Mouse (Mus musculus) right cerebral cortex, postnatal 14 days (tissue): ENCODE results near the gene Zfp366.

Experiments used
- DNase-seq: peaks from one replicate; pipeline ENCODE4 v3.0.0; 2022

The Zfp366 gene

DNA sequence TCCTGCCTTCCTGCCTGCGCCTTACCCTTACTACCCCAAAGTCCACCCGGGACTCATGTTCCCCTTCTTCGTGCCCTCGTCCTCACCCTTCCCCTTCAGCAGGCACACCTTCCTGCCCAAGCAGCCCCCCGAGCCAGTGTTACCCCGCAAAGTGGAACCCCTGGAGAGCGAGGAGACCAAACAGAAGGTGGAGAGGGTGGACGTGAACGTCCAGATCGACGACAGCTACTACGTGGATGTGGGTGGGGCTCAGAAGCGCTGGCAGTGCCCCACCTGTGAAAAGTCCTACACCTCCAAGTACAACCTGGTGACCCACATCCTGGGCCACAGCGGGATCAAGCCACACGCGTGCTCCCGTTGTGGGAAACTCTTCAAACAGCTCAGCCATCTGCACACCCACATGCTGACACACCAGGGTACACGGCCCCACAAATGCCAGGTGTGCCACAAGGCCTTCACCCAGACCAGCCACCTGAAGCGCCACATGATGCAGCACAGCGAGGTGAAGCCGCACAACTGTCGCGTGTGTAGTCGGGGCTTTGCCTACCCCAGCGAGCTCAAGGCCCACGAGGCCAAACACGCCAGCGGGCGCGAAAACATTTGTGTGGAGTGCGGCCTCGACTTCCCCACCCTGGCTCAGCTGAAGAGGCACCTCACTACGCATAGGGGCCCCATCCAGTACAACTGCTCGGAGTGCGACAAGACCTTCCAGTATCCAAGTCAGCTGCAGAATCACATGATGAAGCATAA, 44.4 kb downstream of the Zfp366 start:
- no peak for DNase-seq

DNA sequence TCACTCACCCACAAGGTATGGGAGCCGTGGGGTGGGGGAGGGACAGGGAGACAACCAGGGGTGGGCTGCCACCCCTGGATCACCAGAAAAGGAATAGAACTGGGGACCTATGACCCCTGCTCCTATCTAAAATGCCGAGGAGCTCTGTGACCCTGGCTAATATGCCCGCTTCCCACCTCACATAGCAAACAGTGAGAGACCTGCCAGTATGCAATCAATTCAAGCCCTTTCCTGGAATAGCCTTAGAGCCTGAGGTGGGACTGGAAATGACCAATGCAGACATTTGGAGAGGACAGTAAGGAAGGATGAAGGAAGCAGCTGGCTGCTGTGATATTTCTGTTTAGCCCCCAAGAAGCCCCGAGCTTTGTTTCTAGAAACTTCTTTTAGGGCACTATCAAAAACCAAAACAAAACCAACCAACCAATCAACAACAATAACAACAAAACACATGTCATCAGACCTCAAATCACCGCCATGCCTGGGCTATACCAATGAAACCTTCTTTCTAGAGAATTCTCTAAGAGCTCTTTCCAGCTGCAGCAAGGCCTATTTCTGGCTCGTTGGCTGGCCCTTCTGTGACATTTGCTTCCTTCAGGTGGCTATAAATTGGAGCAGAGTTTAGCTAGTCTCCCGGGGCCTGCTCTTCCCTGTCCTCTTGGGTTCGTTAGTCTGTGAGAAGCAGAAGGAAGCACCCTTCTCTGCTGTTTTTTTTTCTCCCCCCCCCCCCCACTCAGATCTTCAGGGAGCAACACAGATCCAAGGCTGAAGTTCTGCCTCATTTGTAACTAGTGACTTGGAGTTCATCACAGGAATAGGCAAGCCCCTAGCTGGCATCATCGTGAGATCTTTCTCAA, 45.2 kb downstream of the Zfp366 start:
- DNase-seq = no peak

DNA sequence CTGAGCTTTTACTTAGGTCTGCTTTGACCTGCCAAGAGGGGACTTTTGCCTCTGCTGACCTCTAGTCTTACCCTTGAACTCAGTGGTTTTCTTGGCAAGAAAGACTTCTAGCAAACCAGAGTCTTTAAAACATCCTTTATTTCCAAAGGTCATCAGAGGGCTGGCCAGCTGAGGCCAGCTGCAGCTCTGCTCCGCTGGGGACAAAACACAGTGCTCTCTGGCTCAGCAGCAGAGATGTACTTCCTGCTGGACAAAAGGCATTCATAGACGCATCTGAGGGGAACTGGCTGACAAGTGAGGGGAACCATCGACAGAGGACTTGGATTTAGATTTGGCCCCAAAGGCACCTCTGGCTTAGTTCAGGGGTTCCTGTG, 45.9 kb downstream of the Zfp366 start:
- DNase-seq = no peak

DNA sequence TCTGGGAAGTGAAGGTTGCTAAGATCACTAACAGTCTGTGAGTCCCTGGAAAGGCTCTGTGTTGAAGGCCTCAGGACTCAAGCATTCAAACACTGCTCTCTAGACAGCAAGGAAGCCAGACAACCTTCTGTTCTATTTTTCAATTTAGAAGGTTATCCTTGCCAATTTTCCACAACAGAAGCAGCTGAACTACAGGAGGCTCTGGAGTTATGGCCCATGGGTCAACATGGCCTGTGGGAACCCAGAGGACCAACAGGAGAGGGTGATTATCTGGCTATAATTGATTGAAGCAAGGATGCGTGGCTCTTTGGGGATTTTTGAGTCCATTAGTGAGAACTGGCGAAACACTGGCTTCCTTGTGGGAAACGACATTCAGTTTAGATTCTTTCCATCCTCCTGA, 48.7 kb downstream of the Zfp366 start:
- no peak for DNase-seq

DNA sequence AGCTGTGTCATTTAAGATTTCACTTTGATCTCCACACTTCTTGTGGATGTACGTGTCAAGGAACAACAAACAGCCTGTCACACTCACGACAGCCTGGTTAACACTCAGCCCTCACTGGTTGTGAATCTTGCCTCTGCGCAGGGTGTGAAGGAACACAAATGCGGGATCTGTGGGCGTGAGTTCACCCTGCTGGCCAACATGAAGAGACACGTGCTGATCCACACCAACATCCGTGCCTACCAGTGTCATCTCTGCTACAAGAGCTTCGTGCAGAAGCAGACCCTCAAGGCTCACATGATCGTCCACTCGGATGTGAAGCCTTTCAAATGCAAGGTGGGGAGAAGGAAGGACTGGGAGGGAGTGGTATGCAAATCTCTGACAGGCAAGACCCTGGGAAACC, 49.3 kb downstream of the Zfp366 start:
- no peak for DNase-seq

DNA sequence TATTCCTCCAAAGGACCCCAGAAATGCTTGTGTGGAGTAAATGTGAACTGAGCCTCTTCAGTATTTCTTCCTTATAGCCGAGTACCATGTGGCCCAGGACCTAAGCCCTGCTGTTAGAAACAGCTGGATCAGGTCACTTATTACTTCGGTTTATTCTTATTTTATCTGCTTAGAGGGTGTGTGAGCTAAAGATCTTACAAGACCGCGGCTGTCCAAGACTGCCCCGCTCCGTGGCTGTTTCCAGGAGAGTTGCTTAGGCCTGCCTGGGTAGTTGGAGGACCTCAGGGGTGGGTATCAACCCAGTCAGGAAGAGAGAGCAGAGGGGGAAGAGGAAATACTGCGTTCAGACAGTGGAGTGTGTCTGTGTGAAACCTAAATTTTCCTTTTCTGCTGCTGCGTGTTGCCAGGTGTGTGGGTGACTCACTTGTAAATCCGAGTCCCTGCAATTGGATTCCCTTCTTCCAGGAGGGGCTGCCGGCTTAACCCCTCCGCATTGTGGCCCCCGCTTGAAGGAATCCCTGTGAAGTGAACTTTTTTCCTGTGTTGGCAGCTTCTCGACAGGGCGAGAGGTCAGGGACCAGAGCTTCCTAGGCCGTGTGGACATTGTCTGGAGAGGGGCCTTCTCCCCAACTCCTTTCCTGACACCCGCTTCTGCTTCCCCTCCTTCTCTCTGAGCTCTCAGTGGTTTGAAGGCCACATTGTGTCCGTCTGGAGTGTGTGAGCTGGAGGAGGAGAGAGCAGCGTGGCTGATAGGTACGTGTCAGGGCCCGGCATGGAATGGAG, 51.0 kb downstream of the Zfp366 start:
- DNase-seq = no peak

DNA sequence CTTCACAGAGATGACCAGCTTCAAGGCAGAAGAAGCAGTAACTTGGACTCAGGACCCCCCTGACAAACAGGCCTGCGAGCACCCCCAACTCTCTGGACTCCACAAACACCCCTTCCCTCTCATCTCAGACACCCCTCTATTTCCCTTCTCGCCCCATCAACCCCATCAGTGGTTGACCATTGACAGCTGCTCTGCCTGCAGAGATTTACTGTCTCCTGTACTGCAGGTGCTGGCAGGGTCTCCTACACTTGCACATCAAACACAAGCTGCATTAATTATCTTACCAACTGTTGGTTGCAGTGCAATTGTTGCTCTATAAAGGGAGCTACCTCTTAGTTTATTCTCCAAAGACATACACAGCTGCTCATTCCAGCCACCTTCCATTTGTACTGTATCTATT, 51.6 kb downstream of the Zfp366 start:
- no peak for DNase-seq

DNA sequence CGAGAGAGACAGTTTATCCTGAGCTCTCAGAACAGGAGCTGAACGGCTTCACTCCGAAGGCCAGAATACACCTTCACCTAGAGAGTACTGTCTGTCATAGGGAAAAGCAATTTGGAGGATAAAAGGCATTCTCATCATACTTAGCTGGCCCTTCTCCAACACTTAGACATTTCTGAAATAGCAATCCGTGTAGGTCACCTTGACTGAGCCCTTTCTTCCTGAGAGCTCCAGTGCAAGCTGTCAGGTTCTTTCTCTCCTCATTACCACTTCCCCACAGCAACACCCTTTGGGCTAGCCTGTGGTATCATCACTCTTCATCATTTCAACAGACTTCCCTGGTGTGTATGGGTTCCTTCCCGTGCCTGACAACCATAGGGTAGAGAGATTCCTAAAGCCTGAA, 52.5 kb downstream of the Zfp366 start:
- DNase-seq = no peak

DNA sequence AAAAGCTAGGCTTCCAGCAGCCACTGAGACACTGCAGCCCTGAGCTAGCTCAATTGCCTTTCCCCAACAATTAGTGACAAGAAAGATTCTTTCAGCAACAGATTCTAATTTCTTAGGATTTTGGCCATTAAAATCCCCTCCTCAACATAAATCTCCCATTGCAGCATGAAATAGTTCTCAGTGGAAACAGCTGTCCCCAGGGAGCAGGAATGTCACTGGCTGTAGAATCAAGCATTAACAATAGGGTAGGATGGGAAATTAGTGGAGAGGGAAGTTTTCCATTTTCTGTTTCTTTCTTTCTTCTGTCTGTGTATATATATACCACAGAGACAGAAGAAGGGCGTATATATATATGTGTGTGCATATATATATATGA, 53.2 kb downstream of the Zfp366 start:
- no peak for DNase-seq

DNA sequence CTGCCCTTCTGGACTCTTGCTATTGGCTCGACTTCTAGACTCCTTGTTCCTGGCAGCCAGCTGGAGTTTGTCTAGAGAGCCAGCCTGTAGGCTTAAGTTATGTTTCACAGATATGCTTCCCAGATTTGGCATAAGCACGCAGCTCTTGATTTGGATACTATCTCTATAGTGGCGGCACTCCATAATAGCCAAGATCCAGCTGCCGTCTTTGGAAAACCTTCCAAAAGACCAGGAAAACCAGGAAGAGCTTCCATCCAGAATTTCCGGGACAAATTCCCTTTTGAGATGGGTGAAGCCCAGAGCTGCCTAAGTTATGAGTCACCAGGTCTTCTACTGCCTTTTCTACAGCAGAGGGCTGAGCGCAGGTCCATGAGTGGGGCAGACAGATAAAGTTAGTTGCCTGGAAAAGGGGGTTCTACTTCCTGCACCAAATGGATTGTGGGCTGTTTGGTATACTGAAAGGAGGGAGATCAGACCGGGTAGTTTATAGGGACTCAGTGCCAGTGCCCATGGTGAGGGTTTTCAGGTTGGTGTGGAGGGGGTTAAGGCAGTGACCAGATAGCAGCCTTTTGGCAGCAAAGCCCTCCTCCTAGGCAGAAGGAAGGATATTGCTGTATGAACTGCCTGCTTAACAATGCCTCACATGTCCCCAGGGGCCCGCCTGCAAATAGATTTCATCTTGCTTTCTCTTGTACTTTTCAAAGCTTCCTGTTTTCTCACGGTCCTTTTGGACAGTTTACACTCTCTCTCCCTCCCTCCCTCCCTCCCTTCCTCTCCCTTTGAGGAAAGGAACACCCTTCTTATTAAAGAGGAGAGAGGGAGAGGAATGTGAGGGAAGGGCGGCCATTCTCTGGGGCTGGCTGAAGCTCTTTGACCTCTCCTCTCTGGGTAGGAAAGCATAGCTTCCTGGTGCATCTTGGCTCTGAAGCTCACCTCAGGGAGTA, 53.9 kb downstream of the Zfp366 start:
- DNase-seq = no peak

DNA sequence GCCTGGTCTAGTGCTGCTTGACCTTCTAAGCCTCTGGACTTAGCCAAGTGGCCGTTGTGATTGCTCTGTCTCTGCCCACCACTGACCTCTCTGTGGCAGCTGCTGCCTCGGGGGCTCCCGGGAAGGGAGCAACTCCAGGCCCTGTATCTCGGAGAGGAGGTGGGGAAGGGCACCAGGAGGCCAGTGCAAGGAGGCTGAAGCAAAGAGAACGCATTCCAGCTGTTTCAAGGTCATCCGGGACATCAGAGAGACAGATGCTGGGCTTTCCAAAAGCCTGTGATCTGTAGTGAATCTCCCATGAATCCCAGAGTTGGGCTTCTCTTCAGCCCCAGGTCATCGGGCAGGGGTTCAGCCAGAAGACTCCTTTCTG, 54.5 kb downstream of the Zfp366 start:
- DNase-seq = no peak

DNA sequence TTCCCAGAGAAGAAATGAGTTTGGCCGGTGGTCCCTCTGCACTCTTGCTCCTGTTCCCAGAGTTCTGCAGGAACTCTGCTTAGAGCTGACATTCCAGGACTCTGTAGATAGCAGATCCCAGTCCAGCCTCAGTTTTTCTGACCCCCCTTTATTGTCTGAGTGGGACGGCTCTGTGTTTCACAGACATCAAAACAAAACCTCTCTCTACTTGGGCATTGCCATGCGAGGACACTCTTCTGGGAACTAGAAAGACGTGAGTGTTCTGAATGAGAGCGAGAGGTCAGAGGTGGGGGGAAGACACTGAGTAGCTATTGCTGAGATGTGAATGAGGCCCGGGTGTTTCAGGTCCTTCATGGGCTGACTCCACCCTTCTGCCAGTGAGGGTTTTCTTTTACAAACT, 55.1 kb downstream of the Zfp366 start:
- no peak for DNase-seq

DNA sequence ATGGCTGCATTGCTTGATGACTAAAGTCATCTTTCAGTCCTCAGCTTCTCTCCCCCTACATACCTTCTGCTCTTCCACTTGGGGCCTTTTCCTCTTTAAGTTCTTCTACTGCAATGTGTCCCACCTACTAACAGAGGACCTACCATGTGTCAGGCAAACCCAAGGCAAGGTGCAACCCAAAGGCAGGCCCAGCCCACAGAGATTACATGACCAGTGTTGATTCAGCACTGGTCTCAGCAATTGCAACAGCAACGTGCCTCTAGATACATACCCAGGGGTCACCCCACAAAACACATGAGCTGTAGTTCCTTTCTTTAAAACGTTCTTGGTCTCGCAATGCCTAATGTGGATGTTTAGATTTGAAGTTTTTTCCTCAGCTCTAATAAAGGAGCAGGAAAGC, 57.4 kb downstream of the Zfp366 start:
- DNase-seq = no peak

DNA sequence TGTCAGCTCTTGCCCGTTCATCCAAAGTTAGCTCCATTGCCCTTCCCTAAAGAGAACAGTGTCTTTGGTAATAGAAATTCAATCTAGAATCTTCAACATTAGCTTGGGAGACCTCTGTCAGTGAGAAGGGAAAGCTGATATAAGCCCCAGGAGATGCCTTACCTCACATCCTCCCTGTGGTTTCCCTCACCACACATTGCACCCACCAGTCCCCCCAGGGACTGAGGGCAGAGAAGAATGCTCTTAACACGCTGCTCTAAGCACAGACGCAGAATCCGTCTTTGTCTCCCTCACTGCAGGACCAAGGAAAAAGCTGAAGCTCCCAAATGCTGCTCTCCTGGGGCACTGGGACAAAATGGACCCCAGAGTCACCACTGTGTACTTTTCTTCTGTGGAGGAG, 58.3 kb downstream of the Zfp366 start:
- no peak for DNase-seq

DNA sequence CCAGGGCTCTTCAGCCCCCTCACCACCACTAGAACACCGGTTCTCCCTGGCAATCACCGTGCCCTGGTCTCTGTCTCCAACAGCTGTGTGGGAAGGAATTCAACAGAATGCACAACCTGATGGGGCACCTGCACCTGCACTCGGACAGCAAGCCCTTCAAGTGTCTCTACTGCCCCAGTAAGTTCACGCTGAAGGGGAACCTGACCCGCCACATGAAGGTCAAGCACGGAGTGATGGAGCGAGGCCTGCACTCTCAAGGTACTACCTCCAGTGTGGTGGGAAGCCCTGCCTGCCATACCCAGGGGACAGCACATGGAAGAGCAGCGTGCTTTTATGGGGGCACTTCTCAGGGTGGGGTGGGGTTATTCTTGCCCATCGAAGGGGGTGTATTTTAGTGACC, 59.2 kb downstream of the Zfp366 start:
- no peak for DNase-seq

DNA sequence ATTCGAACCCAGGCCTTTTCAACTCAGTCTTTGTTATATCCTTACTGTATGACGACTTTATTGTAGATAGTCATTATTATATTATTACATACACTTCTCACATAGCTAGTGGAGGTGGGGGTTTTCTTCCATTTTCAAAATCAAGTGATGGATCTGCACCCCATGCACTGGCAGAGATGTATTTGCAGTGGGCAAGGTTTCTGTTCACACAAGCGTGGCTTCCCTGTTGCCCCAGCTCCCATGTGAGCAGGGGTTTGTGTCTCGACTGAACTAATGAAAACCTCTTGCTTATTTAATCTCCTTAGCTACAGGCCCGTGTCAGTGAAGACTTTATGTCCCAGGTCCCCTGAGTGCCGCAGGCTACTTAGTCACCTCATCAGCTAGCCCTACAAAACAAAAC, 59.8 kb downstream of the Zfp366 start:
- DNase-seq = no peak

DNA sequence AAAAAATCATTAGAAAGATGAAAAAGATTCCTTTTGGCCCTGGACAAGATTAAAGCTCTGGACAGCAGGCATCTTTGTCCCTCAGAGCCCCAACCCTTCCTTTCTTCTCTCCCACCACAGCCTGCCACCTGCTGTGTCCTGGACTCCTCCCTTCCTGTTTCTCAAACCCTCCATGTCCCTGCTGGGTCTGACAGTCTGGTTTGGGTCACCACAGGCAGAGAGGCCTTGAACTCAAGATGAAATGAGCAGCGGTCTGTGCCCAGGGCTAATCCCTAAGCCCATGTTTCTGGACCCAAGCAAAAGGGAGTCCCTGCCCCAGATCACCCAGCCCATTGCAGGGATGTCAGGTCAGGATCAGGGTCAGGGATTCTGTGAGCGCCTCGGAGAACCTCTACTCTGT, 60.3 kb downstream of the Zfp366 start:
- DNase-seq = no peak

DNA sequence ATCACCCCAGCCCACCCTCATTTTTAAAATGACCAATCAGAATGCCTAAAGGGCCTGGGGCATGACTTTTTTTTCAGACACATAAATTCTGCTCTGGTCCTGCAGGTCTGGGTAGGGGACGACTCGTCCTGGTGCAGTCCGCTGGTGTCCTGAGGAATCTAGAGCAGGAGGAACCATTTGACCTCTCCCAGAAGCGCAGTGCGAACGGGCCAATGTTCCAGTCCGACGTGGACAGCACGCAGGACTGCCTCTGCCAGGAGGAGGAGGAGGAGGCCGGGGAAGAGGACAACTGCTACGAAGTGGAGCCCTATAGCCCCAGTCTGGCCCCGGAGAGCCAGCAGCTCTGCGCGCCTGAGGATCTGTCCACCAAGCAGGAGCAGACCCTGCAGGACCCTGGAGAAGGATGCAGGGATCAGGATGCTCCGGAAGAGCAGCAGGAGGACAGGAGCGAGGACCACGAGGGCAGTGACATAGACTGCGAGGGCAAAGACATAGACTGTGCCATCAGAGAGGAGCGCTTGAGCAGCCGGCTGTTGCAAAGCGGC, 61.4 kb downstream of the Zfp366 start:
- DNase-seq = no peak

DNA sequence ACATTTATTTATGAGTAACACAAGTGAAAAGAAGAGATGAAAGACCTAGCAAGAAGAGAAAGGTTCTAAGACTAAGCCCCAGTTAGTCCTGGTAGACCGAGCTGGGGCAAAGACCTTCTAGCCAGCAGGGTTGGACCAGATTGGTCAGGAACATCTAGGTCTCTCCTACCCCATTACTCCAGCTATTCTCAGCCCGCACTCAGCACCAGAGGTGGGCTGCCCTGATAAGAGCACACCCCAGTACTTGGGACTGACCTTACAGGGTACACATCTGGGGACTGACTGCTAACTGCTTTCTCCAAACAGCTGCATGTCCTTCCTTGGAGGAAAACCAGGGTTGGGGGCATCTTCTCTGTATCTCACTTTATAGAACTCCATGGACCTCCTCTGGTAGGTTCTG, 66.2 kb downstream of the Zfp366 start:
- DNase-seq = no peak

DNA sequence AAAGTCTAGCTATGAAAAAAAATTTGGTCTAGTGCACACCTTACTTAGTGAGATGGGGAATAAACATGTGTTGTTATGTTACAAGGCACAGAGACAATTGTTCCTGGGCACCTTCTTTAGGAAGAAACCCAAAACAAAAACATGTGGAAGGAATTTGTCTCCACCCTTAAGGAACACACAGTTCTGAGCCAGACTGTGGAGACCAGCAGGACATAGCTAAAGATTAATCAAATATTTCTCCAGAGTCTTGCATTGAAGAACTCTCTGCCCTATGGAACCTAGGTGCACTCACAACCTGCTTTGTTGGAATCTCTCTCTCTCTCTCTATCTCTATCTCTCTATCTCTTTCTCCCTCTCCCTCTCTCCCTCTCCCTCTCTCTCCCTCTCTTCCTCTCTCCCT, 69.6 kb downstream of the Zfp366 start:
- DNase-seq = no peak

DNA sequence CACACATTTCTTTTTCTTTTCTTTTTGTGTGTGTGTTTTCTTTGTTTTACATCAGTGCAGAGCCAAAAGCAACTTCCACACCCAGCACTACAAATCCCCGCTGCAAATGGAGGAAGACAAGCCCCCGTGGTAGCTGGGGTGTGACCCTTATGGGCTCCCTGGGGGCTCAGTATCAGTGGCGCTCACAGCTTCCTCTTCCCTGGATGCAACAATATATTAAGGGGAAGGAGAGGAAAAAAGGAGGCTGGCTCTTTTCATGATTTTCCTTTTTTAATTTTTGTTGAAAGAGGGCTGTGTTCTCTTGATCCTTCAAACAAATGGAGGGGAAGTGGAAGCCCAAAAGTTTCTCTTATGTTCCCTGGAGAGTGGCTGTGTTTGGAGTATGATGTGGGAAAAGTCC, 70.2 kb downstream of the Zfp366 start:
- DNase-seq = no peak

DNA sequence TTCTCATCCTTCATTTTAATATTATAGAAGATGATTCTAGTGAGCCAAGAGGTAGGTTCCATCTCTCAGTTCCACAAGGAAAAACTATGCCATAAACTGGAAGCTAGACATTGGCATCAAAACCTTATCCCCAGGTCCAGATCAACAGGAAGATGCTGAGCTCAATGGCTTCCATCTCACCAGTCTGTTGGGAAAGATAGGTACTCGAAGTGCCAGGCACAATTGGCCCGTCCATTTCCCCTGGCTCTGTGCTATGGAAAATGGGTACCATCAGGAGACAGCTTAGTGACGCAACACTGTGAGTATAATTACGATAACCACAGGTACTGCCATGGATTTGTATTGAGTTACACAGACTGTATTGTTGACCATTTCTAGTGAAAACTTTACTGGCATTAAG, 72.3 kb downstream of the Zfp366 start:
- no peak for DNase-seq

DNA sequence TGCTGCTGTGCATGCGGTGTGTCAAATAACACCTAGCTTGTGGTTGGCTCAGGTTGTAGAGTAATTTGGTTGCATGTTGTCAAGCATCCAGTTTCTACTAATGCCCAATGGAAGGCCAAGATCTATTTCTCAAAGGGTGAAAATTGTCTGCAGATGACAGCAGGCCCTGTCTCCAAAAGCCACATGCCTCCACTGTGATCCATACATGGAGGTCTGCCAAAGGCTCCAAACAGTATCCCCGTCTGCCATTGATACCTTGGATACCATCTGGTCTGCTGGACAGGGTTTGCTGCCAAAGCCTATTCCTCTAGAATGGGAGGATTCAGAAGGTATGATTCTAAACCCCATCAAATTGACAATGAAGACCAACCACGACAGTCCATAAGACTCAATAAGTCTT, 74.1 kb downstream of the Zfp366 start:
- no peak for DNase-seq
